Mouse (Mus musculus) embryonic stem cell, embryonic (primary cell): ENCODE data around the gene Larp1.

Experiments used
- CTCF ChIA-PET, 4 experiments: fragments of 300-600 bp in 2 of 4; fragments of 350-600 bp in 2 of 4; sonication (Branson Sonifier 250); formaldehyde crosslinking; loops; one replicate each; lab custom pipeline; 2022; ENCODE audit warnings: inconsistent platforms in 2 of 4; lab: Charles Lee
- POLR2A ChIA-PET, 4 experiments: fragments of 300-600 bp in 2 of 4; fragments of 350-600 bp in 2 of 4; sonication (Branson Sonifier 250); formaldehyde crosslinking; loops; one replicate each; lab custom pipeline; 2022; ENCODE audit warnings: antibody characterized with exemption in 4 of 4, inconsistent platforms in 1 of 4; lab: Charles Lee

Gene Larp1

DNA sequence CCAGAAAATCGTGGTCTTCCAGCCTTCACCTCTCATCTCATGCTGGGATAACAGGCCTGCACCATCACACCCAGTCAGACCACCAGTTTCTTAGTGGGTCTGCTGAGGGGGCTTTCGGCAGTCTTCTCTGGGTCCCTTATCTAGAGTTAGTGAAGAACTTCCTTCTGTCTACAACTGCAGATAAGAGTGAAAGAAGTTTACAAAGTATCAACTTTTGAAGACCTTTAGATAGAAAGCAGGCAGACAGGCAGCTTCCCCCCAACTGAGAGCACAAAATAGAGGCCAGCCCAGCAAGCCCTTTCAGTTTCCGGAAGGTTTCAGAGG lies 24.6 kb upstream of the Larp1 start:
- ChIA-PET POLR2A (interaction anchor here (0.8 to 8.9 kb wide), 12 partner anchors 9 to 181 kb away, joined by 3 to 76 read pairs (median 4); no protein-coding TSS in a partner anchor), CTCF (interaction anchor here (0.5 to 0.6 kb wide), 5 partner anchors 10 to 262 kb away, joined by 3 to 6 read pairs (median 4); no protein-coding TSS in a partner anchor)

DNA sequence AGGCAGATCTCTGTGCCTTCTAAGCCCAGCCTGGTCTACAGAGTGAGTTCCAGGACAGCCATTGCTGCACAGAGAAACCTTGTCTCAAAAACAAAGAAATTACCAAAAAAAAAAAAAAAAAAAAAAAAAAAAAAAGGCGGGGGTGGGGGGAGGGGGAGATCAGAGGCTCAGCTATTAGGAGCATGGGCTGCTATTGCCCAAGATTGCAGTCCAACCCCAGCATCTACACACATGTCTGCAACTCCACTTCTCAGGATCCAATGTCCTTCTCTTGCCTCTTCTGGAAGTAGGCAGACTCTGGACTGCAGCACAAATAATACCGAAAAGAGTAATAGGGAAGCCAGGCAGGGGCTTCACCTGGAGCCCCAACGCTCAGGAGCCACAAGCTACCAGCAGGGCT lies 23.4 kb upstream of the Larp1 start:
- POLR2A ChIA-PET: interaction anchor here in 3 of 4 experiments (0.7 to 8.9 kb wide), 7 partner anchors 13 to 29 kb away, joined by 3 to 76 read pairs (median 4); no protein-coding TSS in a partner anchor
- CTCF ChIA-PET: no interaction called here

DNA sequence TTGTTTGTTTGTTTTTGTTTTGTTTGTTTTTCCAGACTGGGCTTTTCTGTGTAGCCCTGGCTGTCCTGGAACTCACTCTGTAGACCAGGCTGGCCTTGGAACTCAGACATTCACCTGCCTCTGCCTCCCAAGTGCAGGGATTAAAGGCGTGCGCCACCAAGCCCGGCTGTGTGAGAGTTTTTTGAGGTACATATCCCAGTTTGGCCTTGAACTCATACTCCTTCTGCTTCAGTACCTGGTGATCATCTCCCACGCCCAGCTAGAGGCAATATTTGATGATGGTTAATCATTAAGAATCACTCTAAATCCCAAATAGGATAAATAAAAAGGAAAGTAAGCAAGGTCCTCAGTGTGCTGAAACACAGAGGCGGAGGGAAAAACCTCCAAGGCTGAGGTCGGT lies 22.8 kb upstream of the Larp1 start:
- ChIA-PET POLR2A (interaction anchor here in 2 of 4 experiments (1.0 to 8.9 kb wide), 5 partner anchors 14 to 28 kb away, joined by 3 to 76 read pairs (median 3); no protein-coding TSS in a partner anchor), CTCF (no interaction called here)

DNA sequence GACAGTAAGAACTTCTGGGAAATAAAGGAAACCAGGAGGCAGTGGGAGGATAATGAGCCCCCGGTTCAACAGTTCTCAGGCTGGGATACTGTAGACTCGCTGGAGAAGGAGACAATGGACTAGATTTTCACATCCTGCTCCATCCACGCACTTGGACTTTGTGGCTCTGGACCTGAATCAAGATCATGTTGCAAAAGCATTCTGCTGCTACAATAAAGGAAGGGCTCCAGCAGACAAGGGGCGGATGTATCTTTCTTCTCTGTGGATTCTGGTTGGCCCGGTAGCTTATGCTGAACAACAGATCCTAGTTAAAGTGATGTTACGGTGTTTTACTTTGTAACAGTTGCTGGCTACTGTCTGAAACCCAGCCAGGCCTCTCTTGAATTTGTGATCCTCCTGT lies 22.4 kb upstream of the Larp1 start:
- ChIA-PET POLR2A (interaction anchor here in 3 of 4 experiments (0.9 to 8.9 kb wide), 7 partner anchors 10 to 28 kb away, joined by 3 to 76 read pairs (median 4); no protein-coding TSS in a partner anchor), CTCF (no interaction called here)

DNA sequence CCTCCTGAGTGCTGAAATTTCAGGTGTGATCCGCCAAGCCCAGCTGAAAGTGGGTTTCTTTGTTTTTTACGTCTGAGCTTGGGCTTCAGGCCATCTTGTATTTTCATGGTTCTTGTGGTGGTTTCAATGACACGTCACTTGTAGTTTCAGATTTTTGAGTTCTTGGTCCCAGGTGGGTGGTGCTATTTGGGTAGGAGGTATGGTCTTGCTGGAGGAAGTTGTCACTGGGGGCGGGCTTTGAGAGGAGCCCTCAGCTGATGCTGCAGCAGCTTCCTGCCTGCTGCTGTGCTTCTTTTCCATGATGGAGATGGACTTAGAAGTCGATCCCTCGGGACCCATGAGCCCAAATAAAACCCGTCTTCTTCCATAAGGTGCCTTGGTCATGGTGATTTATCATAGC lies 22.0 kb upstream of the Larp1 start:
- ChIA-PET CTCF (no interaction called here), POLR2A (interaction anchor here in 3 of 4 experiments (0.9 to 8.9 kb wide), 6 partner anchors 10 to 23 kb away, joined by 3 to 76 read pairs (median 4); no protein-coding TSS in a partner anchor)

DNA sequence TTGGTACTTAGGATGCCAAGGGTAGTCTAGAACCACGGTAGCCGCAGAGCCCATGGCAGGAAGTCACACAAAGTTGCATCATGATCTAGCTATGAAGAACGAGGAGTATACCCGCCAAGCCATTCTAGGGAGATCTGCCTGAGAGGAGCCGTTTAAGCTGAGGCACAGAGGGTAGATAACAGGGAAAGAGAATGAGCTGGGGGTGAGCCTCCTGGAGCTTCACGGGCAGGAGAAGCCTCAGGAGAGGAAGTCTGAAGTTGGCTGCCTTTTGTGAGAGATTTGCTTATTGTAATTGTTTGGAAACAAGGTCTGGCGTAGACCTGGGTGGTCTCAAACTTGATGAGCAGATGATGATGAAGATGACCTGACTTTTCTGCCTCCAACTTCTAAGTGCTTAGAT lies 10.7 kb upstream of the Larp1 start:
- ChIA-PET CTCF (interaction anchor here in 2 of 4 experiments (0.6 kb wide), 3 partner anchors 16 to 217 kb away, joined by 9 to 10 read pairs (median 9); no protein-coding TSS in a partner anchor), POLR2A (interaction anchor here in 3 of 4 experiments (0.7 to 1.4 kb wide), 10 partner anchors 9 to 115 kb away, joined by 3 to 5 read pairs (median 4); no protein-coding TSS in a partner anchor)

DNA sequence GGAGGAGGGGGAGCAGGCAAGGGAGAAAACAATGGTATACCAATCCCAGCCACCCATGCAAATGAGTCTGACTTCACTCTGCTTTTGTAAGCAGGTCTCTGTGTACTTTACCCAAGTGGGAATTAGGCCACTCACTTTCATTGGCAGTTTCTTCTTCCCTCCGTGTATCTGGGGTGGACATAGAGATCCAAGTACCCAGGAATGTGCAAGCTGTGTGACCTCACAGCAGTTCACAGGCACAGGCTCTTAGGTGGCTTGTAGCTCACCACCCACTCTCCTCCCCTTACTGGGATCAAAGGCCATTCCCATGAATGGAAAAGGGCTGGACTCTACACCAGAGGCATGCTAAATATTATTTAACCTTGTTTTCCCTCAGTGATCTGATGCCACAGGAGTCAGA lies 10.0 kb upstream of the Larp1 start:
- POLR2A ChIA-PET: interaction anchor here in 2 of 4 experiments (0.7 to 1.3 kb wide), 5 partner anchors 10 to 42 kb away, joined by 3 to 4 read pairs (median 4); no protein-coding TSS in a partner anchor
- CTCF ChIA-PET: interaction anchor here in 1 of 4 experiments (0.6 kb wide), 1 partner anchor 126 kb away, joined by 9 read pairs; no protein-coding TSS in a partner anchor

DNA sequence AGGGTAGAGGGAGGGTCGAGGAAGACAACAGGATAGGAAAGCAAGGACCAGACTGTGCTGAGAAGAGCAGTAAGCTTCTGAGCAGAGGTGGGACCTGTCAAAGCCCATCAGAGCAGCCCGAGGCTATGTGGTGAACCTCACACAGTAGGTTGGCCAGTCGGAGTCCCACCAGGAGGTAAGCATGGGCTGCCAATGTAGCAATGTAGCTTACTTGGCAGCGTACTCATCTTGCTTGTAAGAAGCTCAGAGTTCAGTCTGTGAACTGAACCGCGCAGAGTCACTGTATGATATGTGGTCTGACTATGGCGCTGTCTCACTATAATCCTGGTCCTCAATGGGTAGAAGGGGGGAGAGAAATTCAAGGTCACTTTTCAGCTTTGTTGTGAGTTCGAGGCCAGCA lies 5.7 kb upstream of the Larp1 start:
- ChIA-PET POLR2A (interaction anchor here in 2 of 4 experiments (0.6 to 1.6 kb wide), 6 partner anchors 9 to 1930 kb away, joined by 3 to 5 read pairs (median 4); no protein-coding TSS in a partner anchor), CTCF (interaction anchor here in 2 of 4 experiments (0.6 to 0.7 kb wide), 3 partner anchors 255 to 1206 kb away, joined by 3 to 4 read pairs (median 4); no protein-coding TSS in a partner anchor)

DNA sequence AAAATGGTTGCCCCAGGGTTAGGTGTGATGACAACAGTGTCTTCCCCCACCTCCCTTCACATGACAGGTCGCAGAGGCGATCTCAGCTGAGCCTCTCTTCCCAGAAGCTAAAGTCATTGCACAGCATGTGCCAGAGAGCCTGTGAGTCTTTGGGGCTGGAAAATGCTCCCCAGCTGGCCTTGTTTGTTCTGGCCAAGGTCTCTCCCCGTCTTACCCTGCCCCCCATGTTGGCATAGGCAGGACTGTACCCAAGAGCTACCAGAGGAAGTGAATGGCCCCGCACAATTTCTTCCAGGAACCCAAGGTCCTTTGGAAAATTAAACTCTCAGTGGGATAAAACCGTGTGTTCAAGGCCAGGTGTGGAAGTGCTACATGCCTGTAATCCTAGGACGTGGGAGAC lies 5.1 kb upstream of the Larp1 start:
- ChIA-PET POLR2A (interaction anchor here in 3 of 4 experiments (0.6 to 1.4 kb wide), 5 partner anchors 8 to 91 kb away, joined by 3 to 5 read pairs (median 4); no protein-coding TSS in a partner anchor), CTCF (no interaction called here)

DNA sequence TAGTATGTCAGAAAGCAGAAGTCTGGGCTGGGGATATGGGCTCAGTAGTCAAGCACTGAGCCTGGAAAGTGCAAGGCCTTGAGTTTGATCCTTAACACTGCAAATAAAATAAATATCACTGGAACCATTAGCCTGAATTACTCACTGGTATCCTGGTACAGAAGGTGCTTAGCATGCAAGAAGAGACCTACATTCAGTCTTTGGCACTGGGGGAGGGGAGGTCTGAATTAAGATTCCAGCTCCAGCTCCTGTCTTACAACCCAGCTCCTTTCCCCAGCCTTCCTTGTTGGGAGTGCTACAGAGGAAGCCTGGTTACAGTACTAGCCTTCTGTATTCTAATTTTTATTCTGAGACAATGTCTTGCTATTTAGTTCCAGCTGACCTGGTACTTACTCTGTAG lies 3.8 kb upstream of the Larp1 start:
- ChIA-PET POLR2A (interaction anchor here in 3 of 4 experiments (0.7 to 2.3 kb wide), 7 partner anchors 8 to 62 kb away, joined by 3 to 7 read pairs (median 4); no protein-coding TSS in a partner anchor), CTCF (interaction anchor here in 1 of 4 experiments (0.7 kb wide), 1 partner anchor 93 kb away, joined by 3 read pairs; no protein-coding TSS in a partner anchor)

DNA sequence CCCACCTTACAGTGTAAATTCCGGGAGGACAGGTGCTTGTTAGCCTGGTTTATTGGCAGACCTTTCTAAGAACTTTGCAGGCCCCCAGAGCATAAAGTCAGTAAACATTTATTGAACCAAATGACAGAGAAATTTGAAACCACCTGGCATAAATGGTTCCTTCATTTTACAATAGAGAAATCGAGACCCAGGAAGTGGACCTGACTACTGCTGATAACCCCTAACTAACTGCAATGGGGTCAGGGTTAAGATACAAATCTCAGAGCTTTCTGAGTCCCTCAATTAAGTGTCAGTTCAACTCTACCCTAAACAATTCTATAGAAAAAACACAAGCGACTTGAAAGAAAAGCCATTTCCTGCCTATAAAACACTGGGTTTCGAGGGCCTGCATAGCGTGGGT lies 851 bp upstream of the Larp1 start:
- POLR2A ChIA-PET: interaction anchor here (0.6 to 4.2 kb wide), 18 partner anchors 9 to 96 kb away, joined by 3 to 29 read pairs (median 3); partner anchors contain the start of gene Cnot8 (in 1 of the 4)

DNA sequence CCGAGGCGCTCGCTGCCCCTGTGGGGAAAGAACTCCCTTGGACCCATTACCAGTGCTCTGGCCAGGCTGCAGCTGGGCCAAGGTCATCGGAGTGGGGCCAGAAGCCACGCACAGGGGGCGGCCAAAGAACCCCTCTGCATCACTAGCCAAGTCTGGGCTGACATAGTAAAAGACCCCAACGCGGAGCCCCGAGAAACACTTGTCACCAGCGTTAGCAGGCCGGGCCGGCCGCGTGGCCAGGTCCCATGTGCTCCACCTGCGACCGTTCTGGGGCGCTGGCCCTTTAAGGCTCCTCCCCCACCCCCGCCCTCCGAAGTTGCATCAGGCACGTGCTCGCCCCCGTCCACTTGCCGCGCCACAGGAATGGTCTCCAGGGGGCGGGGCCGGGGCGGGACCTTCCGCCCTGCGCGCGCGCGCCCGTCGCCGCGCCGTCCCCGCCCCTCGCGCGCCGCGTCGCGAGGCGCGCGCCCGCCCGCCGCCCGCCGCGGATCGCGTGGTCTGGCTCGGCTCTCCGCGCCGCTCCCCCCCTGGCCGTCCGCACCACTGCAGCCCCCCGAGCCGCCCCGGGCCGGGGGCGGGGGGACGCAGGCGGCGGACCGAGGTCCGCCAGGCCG lies 320 bp upstream of the Larp1 start:
- POLR2A ChIA-PET: interaction anchor here (0.7 to 4.2 kb wide), 17 partner anchors 10 to 95 kb away, joined by 3 to 29 read pairs (median 3); partner anchors contain the start of gene Cnot8 (in 2 of the 4)

More for the DNA sequence above, 851 bp upstream of the Larp1 start:
- CTCF ChIA-PET: interaction anchor here in 1 of 4 experiments (0.6 kb wide), 1 partner anchor 69 kb away, joined by 3 read pairs; no protein-coding TSS in a partner anchor

DNA sequence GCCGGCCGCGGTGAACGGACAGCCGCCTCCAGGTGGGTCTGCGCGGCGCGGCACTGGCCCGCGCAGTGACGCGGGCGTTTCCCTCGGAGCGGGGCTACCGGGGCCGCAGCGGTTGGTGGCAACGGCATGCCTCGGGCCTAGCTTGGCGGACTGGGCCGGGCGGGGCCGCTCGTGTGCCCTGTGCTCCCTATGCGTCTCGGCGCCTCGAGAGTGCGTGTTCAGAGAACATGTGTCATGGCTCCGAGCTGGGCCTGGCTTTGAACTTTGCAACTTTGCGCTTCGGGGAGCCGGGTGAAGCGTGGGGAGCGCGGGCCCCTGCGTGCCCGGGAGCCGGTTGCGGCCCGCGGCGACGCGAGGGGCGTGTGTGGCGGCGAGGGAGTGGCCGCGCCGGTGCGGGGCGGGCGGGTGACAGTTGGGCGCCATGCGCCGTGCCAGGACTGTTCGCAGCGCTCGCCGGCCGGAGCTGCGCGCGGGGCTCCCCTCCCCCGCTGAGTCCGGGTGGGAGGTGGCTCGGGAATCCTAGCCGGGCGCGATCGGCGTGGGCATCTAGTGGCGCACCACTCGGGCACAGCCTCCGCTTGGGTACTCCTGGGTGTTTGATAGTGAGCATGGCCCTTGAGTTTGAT lies 765 bp downstream of the Larp1 start:
- CTCF ChIA-PET: interaction anchor here (0.5 to 1.6 kb wide), 5 partner anchors 9 to 170 kb away, joined by 3 to 6 read pairs (median 5); no protein-coding TSS in a partner anchor
- POLR2A ChIA-PET: interaction anchor here (0.5 to 21.1 kb wide), 47 partner anchors 8 to 1639 kb away, joined by 3 to 394 read pairs (median 4); partner anchors contain the start of genes Cnot8 (in 3 of the 4), Gm12248 (in 1 of the 4) and Zfp672 (in 1 of the 4)

More for the DNA sequence above, 320 bp upstream of the Larp1 start:
- CTCF ChIA-PET: interaction anchor here in 1 of 4 experiments (0.6 kb wide), 1 partner anchor 69 kb away, joined by 3 read pairs; no protein-coding TSS in a partner anchor

DNA sequence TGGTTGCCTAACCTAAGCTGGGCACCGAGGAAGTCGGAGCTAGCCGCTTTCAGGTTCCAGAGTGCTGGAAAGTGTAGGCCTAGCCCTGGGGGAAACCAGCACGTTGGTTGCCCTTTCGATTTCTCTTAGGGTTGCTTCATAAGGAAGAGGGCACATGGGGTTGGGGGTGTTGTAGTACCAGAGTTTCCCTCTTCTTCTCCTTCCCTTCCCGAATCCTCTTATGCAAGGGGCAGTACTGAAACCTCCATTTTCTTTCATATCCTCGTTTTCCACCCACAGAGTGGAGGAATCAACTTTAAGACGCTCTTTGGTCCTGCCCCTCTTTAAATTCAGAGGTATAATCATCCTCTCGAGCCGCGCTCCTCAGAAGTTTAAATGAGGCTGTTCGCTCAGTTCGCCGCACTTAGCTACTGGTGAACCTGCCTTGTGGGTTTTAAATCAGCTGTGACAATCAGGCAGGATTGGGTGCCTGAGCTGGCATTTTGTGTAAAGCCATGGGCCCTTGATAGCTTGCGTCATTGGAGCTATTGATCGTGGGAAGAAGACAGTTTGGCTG lies 1.4 kb downstream of the Larp1 start:
- ChIA-PET POLR2A (interaction anchor here (0.6 to 21.1 kb wide), 52 partner anchors 8 to 454 kb away, joined by 3 to 394 read pairs (median 4); partner anchors contain the start of genes Cnot8 (in 3 of the 4), Gm12248 (in 1 of the 4) and Zfp672 (in 1 of the 4)), CTCF (interaction anchor here (0.5 to 1.6 kb wide), 7 partner anchors 8 to 169 kb away, joined by 3 to 6 read pairs (median 4); no protein-coding TSS in a partner anchor)

DNA sequence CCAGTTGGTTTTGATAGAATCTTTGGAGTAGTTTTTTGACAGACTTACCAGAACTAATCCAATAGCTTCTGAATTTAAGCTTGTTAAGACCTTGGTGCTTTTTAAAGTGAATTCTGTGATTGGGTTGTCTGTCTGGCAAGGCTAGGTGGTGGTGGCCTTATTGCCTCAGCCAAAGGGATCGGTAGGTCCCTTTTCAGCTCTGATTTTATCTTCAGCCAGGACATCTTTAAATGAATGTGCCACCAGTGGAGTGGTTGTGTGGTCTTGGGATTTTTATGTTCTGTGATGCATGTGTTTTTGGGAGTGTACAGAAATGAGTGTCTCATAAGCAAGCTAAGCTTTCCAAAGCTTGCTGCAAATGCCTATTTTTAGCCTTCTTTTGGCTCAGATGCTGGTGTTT lies 2.1 kb downstream of the Larp1 start:
- POLR2A ChIA-PET: interaction anchor here in 2 of 4 experiments (0.8 to 21.1 kb wide), 31 partner anchors 7 to 93 kb away, joined by 3 to 394 read pairs (median 5); partner anchors contain the start of genes Cnot8 (in 2 of the 2) and Gm12248 (in 1 of the 2)
- CTCF ChIA-PET: interaction anchor here in 2 of 4 experiments (0.9 to 1.3 kb wide), 3 partner anchors 15 to 17 kb away, joined by 3 read pairs; no protein-coding TSS in a partner anchor

DNA sequence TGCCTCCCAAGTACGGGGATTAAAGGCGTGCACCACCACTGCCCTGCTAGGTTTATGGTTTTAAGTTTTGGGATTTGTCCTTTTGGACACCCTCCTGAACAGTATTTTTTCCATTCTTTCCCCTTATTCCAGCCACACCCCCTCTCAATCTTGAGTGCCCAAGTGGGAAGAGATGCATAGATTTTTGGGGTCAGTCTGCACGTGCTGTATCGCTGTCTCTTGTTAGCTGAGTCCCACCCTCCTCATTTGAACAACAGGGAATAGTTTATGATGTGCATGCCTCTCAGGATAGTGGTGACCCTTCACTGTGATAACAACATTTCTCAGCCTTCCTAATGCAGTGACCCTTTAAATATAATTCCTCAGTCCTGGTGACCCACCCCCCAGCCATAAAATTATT lies 2.9 kb downstream of the Larp1 start:
- POLR2A ChIA-PET: interaction anchor here (0.7 to 21.1 kb wide), 15 partner anchors 9 to 213 kb away, joined by 3 to 394 read pairs (median 5); partner anchors contain the start of gene Cnot8 (in 1 of the 4)

DNA sequence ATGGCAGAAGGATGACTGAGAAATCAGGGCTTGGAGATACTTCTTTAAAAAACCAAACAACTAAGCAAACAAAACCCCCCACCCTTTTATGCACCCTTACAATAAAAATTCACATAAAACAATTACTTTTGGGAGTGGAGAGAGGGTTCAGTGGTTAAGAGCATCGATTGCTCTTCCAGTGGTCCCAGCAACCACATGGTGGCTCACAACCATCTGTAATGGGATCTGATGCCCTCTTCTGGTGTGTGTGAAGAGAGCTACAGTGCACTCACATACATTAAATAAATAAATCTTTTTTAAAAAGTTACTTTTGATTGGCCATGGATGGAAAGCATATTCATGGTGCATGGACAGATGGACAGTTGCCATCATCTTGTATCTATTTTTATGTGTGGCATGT lies 3.8 kb downstream of the Larp1 start:
- ChIA-PET CTCF (interaction anchor here in 1 of 4 experiments (1.0 to 1.1 kb wide), 2 partner anchors 17 to 86 kb away, joined by 3 read pairs; no protein-coding TSS in a partner anchor), POLR2A (interaction anchor here in 2 of 4 experiments (0.8 to 21.1 kb wide), 9 partner anchors 8 to 92 kb away, joined by 3 to 394 read pairs (median 5); partner anchors contain the start of gene Cnot8 (in 1 of the 2))

More for the DNA sequence above, 2.9 kb downstream of the Larp1 start:
- CTCF ChIA-PET: interaction anchor here in 2 of 4 experiments (0.7 kb wide), 2 partner anchors 213 to 214 kb away, joined by 3 to 4 read pairs; no protein-coding TSS in a partner anchor
